8 mouse cellular contexts compared by ENCODE assay signal in the genomic region with DNA sequence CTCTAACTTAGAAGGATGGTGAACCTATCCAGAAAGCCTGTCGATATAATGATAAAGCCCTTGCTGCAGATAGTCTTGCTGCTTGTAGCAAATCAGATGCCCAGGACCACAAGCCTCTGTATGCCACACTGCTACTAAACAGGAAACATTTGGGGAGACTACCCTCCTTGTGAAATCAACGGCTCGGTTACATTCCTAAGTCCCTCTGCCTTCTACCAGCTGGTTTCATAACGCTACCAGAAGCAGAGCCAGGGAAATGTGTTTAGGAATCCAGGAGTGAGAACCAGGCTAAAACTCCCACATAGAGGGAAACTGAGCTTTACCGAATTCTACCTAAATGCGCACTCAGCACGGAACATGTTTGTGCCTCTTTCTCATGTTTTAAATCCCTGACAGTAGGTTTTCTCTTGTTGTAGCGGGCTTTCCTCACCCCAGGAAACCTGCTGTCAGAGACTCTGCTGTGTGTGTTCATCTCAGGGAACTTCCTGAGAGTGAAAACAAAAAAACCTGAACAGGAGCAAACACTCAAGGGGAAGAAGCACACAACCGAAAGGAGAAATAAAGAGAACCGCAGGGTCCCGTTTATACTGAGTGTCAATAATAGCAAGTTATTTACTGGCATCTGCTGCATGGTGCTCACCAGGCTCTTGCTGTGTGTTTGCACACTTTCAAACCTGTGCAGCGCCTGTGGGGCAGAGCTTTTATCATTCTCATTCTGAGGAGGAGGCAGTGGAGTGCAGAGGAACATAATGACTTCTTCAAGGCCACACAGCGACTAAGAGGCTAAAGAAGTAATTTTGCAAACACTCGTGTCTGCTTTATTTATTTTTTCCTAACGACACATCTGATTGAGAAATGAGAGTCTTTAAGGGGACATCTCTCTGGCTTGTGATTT. TPM values are rescaled to one million over a fixed set of nuclear protein-coding genes. Genes with fewer than 3 reads are reported as not detected.
DNase-seq lines count a peak whose midpoint lies in the region; ATAC-seq lines count a peak whose summit lies in the region.

No protein-coding gene starts in this region.

- H3K9me3 ChIP-seq in forebrain, embryonic 14.5 days (replicated peaks; ENCODE audit: control insufficient read depth, low read length) = no peaks in the 10 kb centered on the region
- no peaks in the 10 kb centered on the region for H3K9me3 ChIP-seq in forebrain, embryonic 10.5 days
- no peaks in the 10 kb centered on the region for H3K9me3 ChIP-seq in liver, embryonic 11.5 days (ENCODE audit: control insufficient read depth, low read length)

- no peak for ATAC-seq in forebrain, embryonic 14.5 days
- no peak for ATAC-seq in liver, embryonic 11.5 days (replicated peaks; ENCODE audit: low FRiP score)
- ATAC-seq in granulocyte monocyte progenitor cell, adult 5-6 weeks (replicated peaks; ENCODE audit: poor library complexity, severe bottlenecking) = peak; percentile 88
- peak; percentile 57; the same call in 1 of the 2 replicates for ATAC-seq in megakaryocyte-erythroid progenitor cell, adult 5-6 weeks (replicated peaks; ENCODE audit: low FRiP score, low TSS enrichment, poor library complexity, severe bottlenecking)

- peak overlapping the region; percentile 1; the same call in 1 of the 2 replicates for H3K4me2 ChIP-seq in forebrain, embryonic 14.5 days (ENCODE audit: low read length)
- peak overlapping the region; percentile 20 for H3K4me2 ChIP-seq in liver, embryonic 11.5 days

- H3K36me3 ChIP-seq in forebrain, embryonic 14.5 days (ENCODE audit: control insufficient read depth, insufficient read depth, low read length) = no peaks in the 10 kb centered on the region
- no peaks in the 10 kb centered on the region for H3K36me3 ChIP-seq in forebrain, embryonic 10.5 days (replicated peaks)
- H3K36me3 ChIP-seq in liver, embryonic 11.5 days (ENCODE audit: control insufficient read depth, insufficient read depth, low read length) = no peaks in the 10 kb centered on the region

- H3K9ac ChIP-seq in forebrain, embryonic 14.5 days (ENCODE audit: low read length) = no peak overlapping the region
- H3K9ac ChIP-seq in liver, embryonic 11.5 days (ENCODE audit: low read depth, low read length) = no peak overlapping the region

- H3K4me1 ChIP-seq in forebrain, embryonic 14.5 days (ENCODE audit: control insufficient read depth, insufficient read depth, low read length) = no peaks in the 10 kb centered on the region
- H3K4me1 ChIP-seq in forebrain, embryonic 10.5 days = peaks cover 16% of the 10 kb centered on the region
- peaks cover 2% of the 10 kb centered on the region; the same call in 1 of the 2 replicates for H3K4me1 ChIP-seq in liver, embryonic 11.5 days (replicated peaks; ENCODE audit: control insufficient read depth, insufficient read depth, low read length)

- no peak overlapping the region for H3K27ac ChIP-seq in forebrain, embryonic 14.5 days (ENCODE audit: low read depth, low read length)
- no peak overlapping the region for H3K27ac ChIP-seq in forebrain, embryonic 10.5 days
- H3K27ac ChIP-seq in liver, embryonic 11.5 days (ENCODE audit: low read depth, low read length) = no peak overlapping the region

- no peak overlapping the region for H3K4me3 ChIP-seq in forebrain, embryonic 14.5 days (ENCODE audit: low read depth, low read length)
- H3K4me3 ChIP-seq in forebrain, embryonic 10.5 days = no peak overlapping the region
- H3K4me3 ChIP-seq in liver, embryonic 11.5 days (ENCODE audit: low read depth, low read length) = no peak overlapping the region

- peak; percentile 7 for DNase-seq in forebrain, embryonic 14.5 days (ENCODE audit: low spot score)
- DNase-seq in forebrain, embryonic 10.5 days (ENCODE audit: extremely low spot score, low spot score) = no peak
- no peak for DNase-seq in liver, embryonic 11.5 days (ENCODE audit: low spot score)
- no peak for DNase-seq in liver
- DNase-seq in urinary bladder, postnatal 4 days (ENCODE audit: low spot score in 2 of 2) = no peak
- DNase-seq in gastrocnemius, postnatal 36 days = no peak

- 0 out of 2 replicates have a peak, but pooled peaks cover 2% of the 10 kb centered on the region for H3K27me3 ChIP-seq in forebrain, embryonic 14.5 days (replicated peaks; ENCODE audit: control insufficient read depth, insufficient read depth, low read length)
- H3K27me3 ChIP-seq in forebrain, embryonic 10.5 days (ENCODE audit: poor library complexity, severe bottlenecking) = peaks cover 15% of the 10 kb centered on the region
- H3K27me3 ChIP-seq in liver, embryonic 11.5 days (replicated peaks; ENCODE audit: control insufficient read depth, insufficient read depth, low read length) = no peaks in the 10 kb centered on the region

- intact Hi-C loops in gastrocnemius, postnatal 36 days (cut with DNase I) = no loop called here

- 33% methylated on average over 15 of the region's 15 CpGs for WGBS in forebrain, embryonic 14.5 days
- 48% methylated on average over 15 of the region's 15 CpGs for WGBS in forebrain, embryonic 10.5 days
- 45% methylated on average over 15 of the region's 15 CpGs for WGBS in liver, embryonic 11.5 days

RNA-seq across cellular contexts. Expression of a gene that starts 30.8 kb away (rescaled TPM):
- polyA plus RNA-seq in forebrain, embryonic 14.5 days (2014; fragmentation: Nextera tagmentation; extraction: Ambion mirVana) = 6.7 and 7.2 TPM in 2 replicates
- polyA plus RNA-seq in forebrain, embryonic 10.5 days (2016; fragmentation: Nextera tagmentation; extraction: Ambion mirVana) = 11.2 and 12.2 TPM in 2 replicates
- polyA plus RNA-seq in liver, embryonic 11.5 days (2014; fragmentation: Nextera tagmentation; extraction: Ambion mirVana) = 26.6 and 31.0 TPM in 2 replicates
- 6.3 and 10.0 TPM in 2 replicates for total RNA-seq in granulocyte monocyte progenitor cell, adult 5-6 weeks (2014; fragmentation: Nextera tagmentation)
- 5.1 and 9.6 TPM in 2 replicates for total RNA-seq in granulocyte monocyte progenitor cell, adult 5-6 weeks (2017)
- 11.2 and 12.1 TPM in 2 replicates for total RNA-seq in megakaryocyte-erythroid progenitor cell, adult 5-6 weeks (2014; fragmentation: Nextera tagmentation)
- 7.7 and 9.4 TPM in 2 replicates for total RNA-seq in megakaryocyte-erythroid progenitor cell, adult 5-6 weeks (2017)
- 1 to 10 TPM; 3.4 to 3.9 TPM for total RNA-seq in gastrocnemius, postnatal 36 days (2021)

RNA-seq across cellular contexts. Expression of a gene that starts 57.3 kb away (rescaled TPM):
- polyA plus RNA-seq in forebrain, embryonic 14.5 days (2014; fragmentation: Nextera tagmentation; extraction: Ambion mirVana) = 20.8 and 23.9 TPM in 2 replicates
- 13.9 and 14.0 TPM in 2 replicates for polyA plus RNA-seq in forebrain, embryonic 10.5 days (2016; fragmentation: Nextera tagmentation; extraction: Ambion mirVana)
- 7.1 and 9.4 TPM in 2 replicates for polyA plus RNA-seq in liver, embryonic 11.5 days (2014; fragmentation: Nextera tagmentation; extraction: Ambion mirVana)
- total RNA-seq in granulocyte monocyte progenitor cell, adult 5-6 weeks (2014; fragmentation: Nextera tagmentation) = 5.5 and 6.1 TPM in 2 replicates
- total RNA-seq in granulocyte monocyte progenitor cell, adult 5-6 weeks (2017) = 23.0 and 25.3 TPM in 2 replicates
- 12.6 and 14.9 TPM in 2 replicates for total RNA-seq in megakaryocyte-erythroid progenitor cell, adult 5-6 weeks (2014; fragmentation: Nextera tagmentation)
- total RNA-seq in megakaryocyte-erythroid progenitor cell, adult 5-6 weeks (2017) = 25.6 and 38.2 TPM in 2 replicates
- total RNA-seq in gastrocnemius, postnatal 36 days (2021) = 1 to 10 TPM; 8.8 to 9.1 TPM

Comparison
In these comparisons a context has a peak if more than half of its experiments do, and no peak if none do; other contexts are left out.
1. ATAC-seq: peak in granulocyte monocyte progenitor cell, adult 5-6 weeks (single experiment) and megakaryocyte-erythroid progenitor cell, adult 5-6 weeks (single experiment); none in forebrain, embryonic 14.5 days (single experiment) and liver, embryonic 11.5 days (single experiment).